Mouse (Mus musculus) CD4-positive naive resting alpha-beta T cell, adult 76 days (primary cell): Measurements from ENCODE around the gene Nr3c2. TPM values are rescaled to one million over a fixed set of nuclear protein-coding genes. Genes with fewer than 3 reads are reported as not detected.

Experiments used
- total RNA-seq: library from RNA; stranded (reverse); gene quantifications from one replicate; pipeline ENCODE4 v1.2.4, GENCODE M21; 2023

Gene Nr3c2
- 0.76 TPM for total RNA-seq

DNA sequence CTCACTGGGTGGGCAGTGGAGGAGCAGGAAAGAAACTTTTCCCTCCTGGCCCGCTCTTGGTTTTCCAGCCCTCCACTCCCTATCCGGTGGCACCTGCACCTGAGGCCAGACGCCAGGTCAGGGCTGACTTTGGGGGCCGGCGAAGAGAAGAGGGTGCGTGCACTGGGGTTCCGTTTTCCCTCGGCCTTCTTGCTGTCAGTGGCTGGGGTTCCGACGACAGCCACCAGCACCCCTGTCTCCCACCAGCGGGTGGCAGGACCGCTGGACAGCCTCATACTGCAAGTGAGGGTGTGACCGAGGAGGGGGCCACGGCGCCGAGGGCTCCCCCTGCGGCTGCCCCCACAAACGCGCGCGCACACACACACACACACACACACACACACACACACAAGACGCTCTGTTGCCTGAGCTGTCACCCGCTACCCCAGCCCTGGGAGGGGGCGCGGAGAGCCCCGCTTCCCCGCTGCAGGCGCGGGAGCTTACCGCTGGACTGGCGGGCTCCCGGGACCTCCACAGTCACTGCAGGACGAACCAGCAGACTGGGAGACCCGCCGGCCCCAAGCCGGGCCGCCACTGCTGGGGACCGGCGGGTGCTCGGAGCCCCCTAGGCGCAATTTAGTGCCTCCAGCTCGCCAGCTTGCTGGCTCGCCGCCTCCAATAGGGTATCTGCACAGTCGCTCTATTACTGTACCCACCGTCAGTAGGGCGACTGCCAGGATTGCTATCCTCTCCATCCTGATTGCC is at the start of gene Nr3c2:
Gene Nr3c2, plus strand, starts transcription at position 32 of the 744 bp plus-strand sequence.

